Mouse (Mus musculus): ENCODE results near the gene Rsrc1. TPM values are rescaled to one million over a fixed set of nuclear protein-coding genes. Genes with fewer than 3 reads are reported as not detected.

Rsrc1 gene
- total RNA-seq (2015; ENCODE audit: low replicate concordance), result 5.4 and 6.5 TPM in 2 replicates
- total RNA-seq (2017; ENCODE audit: low replicate concordance), result 7.6 and 10.4 TPM in 2 replicates

DNA sequence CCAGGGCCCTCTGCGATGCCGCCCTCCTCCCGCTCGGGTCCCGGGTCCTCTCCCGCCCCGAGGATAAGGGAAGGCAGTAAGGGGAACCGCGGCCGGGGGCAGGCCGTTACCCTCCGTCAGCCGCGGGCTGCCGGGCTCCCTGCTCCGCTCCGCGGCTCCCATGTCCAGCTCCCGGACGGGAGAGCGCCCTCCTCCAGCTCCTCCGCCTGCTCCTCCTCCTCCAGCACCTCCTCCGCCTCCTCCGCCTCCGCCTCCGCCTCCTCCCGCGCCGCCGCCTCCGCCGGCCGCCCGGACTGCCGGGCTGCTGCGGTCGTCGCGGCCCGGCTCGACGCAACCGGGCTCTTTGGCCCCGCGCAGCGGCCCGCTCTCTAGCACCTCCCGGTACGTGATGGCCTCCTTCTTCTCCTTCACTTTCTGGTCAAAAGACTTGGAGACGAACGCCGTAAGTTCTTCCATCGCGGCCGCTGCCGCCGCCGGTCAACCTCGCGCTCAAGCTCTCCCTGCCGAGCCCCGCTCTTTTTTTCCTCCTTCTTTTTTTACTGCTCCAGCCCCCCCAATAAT lies at the start of gene Rsrc1:
Rsrc1 (plus strand) TSS at position 290 of the 561 bp plus-strand sequence.
- no peak for ATAC-seq (replicated peaks; ENCODE audit: low FRiP score, poor library complexity, severe bottlenecking)

DNA sequence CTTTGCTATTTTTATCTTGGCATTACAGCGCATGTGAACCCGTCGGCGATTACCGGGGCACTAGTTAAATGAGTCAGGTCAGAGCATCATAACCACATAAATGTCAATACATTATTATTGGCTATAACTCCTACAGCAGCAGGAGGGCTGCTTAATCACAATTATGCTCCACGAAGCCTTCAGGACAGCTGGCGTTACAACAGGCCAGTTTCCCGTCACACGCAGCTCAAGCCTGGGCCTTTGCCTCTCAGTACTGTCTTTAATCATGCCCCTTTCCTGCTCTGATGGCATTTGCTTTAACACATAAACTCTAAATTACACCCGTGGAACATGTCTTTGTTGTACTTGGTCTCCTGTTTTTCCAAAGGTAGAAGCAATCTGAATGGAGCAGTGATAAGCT lies 41.5 kb upstream of the Rsrc1 start:
- ATAC-seq (replicated peaks; ENCODE audit: low FRiP score, poor library complexity, severe bottlenecking), result no peak

DNA sequence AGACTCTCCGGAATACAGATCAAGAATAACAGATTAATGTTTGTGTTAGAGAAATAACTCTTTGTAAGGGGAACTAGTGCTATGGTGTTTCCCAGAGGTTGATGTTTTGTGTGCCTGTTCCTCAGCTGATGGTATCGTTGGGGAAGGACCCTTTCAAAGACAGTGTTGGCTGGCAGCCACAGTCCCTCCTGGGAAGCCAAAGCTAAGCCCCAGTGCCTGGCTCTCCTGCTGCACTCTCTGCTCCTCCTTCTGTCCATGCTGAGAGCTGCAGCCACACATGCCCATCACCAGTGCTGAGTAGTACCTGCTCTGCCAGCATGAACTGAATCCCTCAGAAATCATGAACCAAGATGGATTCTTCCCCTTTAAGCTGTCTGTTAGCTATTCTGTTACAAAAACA lies 26.1 kb upstream of the Rsrc1 start:
- ATAC-seq (replicated peaks; ENCODE audit: low FRiP score, poor library complexity, severe bottlenecking), result no peak

DNA sequence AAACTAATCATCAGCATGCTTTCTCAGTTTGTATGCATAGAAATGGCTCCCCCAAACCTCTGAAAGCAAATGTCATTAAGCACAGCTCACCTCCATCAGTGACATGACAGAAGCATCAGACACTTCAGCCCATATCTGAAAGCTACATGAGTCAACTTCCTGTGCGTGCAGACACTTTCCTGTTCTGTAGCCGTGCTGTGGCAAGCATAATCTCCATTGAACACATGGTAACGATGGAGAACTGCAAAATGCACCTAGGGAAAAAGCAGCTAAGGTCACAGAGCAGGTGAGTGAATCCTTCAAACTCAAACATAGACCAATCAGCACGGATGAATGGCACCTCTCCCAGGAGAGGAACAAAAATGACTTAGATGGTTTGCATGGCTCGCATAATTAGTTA lies 21.2 kb upstream of the Rsrc1 start:
- no peak for ATAC-seq (replicated peaks; ENCODE audit: low FRiP score, poor library complexity, severe bottlenecking)

DNA sequence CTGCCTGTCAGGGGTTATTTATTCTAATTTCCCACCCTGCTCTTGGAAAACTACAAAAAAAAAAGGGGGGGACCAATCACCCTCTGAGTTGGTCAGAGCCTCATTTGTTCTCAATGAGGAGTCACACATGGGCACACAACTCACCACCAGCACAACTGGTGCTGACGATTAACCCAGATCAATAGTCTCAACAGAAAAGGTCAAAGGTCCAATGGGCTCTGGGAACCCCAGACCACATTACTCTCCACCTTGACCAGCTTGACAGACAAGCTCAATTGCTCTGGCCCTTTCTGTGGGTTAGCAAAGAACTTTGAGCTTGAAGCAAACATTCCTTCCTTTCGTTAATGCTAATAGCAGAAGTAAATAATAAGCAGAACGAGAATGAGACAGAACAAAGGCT lies 16.3 kb upstream of the Rsrc1 start:
- ATAC-seq (replicated peaks; ENCODE audit: low FRiP score, poor library complexity, severe bottlenecking), result no peak

DNA sequence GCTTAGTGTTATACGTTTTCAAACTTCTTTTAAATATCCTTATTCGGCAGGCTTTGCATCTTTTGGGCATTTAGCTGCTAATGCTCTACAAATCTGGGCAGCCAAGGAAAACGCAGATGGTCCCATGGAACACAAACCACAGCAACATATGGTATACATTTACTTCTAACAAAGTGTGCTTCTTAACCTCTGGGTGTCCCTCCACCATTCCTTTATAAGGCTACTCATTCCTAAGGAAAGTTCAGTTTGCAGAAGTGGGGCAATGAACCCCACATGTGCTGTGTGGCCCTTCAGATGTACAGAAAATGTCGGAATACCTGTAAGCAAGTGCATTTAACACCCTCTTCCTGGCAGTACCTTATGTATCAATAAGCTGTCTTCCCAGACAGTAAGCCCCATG lies 13.7 kb upstream of the Rsrc1 start:
- no peak for ATAC-seq (replicated peaks; ENCODE audit: low FRiP score, poor library complexity, severe bottlenecking)

DNA sequence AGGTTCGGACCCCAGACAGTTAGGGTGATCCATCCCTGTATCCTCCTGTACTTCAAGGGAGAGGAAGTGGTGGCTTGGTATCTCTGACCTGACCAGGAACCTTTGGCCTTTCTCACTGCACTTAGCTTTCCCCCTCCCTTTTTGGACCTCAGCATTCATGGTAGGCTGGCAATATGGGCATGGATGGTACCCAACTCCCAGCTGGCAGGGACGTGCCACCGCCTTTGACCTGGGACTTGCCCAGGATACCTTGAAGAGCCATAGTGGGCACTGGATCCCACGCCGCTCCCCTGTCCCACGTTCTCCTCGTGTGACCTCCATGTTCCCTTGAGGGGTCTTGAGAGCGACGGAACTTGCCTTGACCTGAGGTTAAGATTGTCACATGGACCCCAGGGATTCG lies 10.9 kb upstream of the Rsrc1 start:
- 0 out of 2 replicates have a peak, but pooled peaks have one; percentile 19 for ATAC-seq (replicated peaks; ENCODE audit: low FRiP score, poor library complexity, severe bottlenecking)

DNA sequence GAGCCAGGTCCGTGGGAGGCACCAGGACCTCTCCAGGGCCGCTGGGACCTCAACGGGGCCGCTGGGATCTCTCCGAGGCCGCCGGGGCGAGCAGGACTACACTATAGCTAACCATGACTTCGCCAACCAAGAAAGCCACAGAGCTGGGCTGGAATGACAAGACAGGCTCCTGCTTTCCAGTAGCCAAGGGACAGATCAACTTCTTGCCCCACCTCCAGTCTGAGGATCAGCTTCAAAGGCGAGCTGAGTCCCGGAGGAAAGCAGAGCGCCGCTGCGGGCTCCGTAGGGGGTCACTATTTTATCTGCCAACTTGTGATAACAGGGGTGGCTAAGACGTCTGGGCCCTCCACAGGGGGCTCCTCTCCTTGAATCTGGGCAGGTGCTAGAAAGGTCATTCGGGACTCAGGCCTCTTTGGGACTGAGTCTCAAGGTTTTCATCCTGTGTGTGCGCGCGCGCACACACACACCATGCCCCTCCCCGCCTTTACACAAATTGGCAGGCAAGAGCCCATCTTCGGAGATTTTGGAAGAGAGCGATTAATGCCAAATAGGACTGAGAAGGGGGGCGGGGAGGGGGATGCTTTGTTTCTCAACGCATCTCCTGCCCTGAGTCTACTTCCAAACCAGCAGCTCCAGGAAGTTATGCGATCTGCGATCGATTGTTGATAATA lies 10.4 kb upstream of the Rsrc1 start:
- 0 out of 2 replicates have a peak, but pooled peaks have one; percentile 19 for ATAC-seq (replicated peaks; ENCODE audit: low FRiP score, poor library complexity, severe bottlenecking)

DNA sequence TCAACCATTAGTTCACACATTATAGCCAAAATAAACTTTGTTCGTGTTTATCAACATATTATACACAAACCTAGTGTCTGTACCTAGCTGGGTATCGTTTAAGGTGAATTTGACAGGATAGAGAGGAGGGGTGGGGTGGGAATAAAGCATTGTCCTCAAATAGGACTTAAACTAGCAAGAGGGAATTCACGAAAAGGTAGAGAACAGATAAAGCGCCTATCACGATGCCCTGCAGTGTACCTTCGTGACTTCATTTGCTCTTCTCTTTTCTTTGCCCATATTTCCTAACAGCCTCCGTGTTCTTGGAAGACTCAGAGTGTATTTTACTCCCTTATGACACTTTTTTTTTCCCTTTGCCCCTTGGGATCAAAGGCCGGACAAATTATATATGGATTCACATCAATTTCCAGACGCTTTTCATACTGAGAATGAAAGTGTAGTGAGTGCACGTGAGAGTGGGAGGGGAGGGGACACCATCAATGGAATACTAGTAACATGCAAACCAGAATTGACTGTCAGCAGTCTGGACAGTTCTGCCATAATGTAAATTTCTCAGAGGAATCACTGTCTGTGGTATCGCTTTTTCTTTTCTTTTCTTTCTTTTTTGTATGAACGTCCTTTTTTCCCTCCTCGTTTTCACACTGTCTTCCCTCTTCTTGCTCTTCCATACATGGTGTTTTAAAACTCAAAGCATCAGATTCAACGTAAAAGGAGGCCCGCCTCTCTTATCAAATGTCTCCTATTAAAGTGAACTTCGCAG lies 8.8 kb upstream of the Rsrc1 start:
- no peak for ATAC-seq (replicated peaks; ENCODE audit: low FRiP score, poor library complexity, severe bottlenecking)

DNA sequence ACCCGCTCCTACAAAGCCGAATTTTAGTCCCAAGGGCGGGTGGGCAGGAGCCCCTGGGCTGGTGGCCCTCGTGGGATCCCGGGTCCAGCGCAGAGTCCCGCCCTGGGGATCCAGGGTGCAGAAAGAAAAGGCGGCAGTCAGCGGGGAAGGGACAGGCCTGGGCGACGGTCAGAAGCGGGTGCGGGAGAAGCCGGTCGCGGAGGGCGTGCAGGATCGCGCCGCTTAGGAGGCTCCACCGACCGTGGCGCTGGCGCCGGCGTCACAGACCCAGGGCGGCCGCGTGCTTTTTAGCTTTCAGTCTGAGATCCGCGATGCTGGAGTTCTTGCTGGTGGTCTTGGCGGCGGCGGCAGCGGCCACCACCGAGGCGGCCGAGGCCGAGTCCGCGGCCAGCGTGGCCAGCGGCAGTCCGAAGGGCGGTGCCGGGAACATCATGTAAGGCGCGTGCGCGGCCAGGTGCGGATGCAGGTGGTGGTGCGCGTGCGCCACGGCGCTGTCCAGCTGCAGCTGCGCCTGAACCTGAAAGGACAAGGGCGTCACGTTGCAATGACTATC lies 7.7 kb upstream of the Rsrc1 start:
- ATAC-seq (replicated peaks; ENCODE audit: low FRiP score, poor library complexity, severe bottlenecking), result no peak

DNA sequence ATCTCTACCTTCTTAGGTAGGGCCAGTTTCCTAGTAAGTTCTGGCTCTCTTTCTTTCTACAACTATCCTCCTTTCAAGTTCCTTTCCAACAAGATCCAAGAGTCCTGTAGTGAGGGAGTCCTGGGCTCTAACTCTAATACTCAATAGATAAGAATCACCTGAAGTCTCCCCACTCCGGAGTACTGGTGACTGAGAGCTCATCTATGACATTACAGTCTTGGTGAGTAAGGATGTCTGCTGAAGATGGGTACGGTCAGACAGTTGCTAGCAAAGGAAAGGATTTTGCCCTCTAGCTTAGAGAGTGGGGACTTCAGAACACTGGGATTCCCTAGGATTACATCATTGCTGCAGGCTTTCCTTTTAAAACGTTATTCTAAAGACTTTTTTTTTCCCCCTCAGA lies 6.7 kb upstream of the Rsrc1 start:
- ATAC-seq (replicated peaks; ENCODE audit: low FRiP score, poor library complexity, severe bottlenecking), result no peak

DNA sequence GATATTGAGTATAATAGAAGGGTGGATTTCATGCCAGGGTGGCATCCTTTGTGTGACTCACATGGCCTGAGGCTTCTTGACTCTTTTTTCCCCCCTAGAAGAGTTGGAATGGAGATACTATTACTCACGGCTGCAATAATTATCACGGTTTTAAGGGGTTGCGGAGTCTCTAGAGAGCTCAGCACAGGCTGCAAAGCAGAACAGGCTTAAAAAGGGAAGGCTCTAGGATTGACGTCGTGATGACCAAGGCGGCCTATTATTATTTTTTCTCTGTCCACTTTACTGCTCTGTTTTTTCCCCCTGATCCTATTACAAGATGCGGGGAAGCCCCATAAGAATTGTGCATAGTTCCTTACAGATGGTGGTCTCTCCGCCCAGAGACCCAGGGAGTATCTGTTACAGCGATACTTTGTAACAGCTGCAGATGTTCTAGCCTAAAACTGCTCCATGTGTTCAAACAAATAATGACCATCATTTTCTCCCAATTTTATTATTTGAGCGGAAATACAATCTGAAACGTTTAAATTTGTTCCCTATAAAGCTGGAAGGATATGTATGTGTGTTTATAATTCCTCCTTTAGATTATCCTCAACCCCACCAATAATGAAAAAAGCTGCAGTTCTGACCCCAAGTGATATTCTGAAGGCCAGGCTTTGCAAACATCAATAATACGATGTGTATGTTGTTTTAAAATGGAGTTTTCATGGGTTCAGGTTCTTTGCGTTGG lies 4.1 kb upstream of the Rsrc1 start:
- no peak for ATAC-seq (replicated peaks; ENCODE audit: low FRiP score, poor library complexity, severe bottlenecking)

DNA sequence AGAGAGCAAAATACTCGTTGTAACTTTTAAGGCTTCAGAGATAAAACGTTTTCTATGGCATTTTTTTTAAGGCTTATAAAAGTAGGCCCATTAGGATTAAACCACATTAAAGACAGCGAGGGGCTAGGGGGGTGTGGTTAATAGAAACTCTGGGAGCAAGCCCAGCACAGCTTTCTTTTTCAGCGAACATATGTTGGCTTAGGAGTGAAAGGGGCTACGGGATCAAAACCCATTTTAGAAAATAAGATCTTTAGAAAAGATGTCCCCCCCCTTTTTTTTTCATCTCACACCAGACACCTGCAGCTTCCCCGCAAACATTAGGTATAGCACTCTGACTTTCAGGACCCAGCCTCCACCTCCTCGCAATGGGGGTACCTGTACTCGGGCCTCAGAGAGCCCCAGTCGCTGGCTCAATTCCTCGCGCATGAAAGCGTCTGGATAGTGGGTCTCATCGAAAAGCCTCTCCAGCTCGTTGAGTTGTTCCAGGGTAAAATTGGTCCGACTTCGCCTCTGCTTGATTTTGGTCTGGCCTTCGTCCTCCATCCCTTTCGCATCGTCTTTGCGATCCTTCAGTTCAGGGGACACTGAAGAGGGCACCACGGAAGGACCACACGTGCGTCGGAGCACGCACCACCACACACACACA lies 3.3 kb upstream of the Rsrc1 start:
- no peak for ATAC-seq (replicated peaks; ENCODE audit: low FRiP score, poor library complexity, severe bottlenecking)

DNA sequence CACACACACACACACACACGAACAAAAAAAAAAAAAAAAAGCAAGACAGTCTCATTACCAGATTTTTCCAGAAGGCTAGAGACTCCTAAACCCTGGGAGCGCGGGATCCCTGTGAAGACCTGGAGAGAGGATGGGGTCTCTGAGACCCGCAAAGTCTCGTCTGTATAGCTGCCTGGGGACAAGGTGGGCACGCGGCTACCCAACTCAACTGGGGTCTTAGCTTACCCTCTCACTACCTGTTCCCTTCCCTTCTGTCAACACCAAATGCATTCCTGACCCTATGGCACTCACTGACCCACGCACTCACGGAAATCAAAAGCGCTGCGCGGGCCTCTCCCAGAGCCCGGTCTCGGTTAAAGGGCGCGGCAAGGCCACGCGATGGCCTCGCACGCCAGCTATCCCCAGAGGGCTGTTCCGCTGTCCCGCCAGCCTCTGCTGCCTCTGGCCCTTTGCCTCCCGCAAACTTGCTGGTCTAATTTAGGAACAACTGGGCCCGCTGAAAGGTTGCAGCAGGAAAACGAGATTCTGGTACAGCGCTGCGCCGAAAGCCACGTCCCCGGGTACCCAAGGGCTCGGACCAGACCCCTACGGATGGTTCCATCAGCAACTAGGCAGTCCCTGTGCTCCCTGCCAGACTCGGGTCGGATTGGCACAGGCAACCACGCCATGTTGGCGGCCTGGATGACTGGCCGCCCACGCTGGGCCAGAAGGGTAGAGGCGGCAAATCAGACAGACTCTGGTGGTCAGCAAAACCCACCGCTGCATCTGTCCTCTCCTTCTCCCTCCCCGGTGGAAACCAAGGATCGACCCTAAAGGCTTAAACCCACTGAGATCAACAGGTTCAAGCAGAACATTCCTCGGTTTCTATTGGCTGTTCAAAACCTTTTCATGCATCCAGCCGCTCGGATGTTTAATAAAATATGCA lies 2.5 kb upstream of the Rsrc1 start:
- ATAC-seq (replicated peaks; ENCODE audit: low FRiP score, poor library complexity, severe bottlenecking), result no peak

DNA sequence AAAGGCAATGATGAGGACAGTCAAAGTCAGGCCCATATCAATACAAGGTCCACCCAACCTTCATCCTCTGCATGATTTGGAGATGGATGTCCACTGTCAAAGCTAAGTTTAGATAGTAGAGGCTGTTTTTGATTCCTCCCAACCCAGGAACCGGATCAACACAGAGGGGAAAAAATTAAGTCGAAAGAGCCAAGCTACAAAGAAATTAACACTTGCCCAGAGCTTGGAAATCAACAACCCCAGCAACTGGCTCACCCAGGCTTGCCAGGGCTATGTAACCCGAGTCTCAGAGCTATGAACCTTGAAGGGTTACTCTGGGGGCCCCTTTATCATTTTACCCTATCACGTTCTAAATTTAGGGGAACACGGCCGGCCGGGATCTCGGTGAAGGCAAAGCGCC lies 1.7 kb upstream of the Rsrc1 start:
- ATAC-seq (replicated peaks; ENCODE audit: low FRiP score, poor library complexity, severe bottlenecking), result no peak

DNA sequence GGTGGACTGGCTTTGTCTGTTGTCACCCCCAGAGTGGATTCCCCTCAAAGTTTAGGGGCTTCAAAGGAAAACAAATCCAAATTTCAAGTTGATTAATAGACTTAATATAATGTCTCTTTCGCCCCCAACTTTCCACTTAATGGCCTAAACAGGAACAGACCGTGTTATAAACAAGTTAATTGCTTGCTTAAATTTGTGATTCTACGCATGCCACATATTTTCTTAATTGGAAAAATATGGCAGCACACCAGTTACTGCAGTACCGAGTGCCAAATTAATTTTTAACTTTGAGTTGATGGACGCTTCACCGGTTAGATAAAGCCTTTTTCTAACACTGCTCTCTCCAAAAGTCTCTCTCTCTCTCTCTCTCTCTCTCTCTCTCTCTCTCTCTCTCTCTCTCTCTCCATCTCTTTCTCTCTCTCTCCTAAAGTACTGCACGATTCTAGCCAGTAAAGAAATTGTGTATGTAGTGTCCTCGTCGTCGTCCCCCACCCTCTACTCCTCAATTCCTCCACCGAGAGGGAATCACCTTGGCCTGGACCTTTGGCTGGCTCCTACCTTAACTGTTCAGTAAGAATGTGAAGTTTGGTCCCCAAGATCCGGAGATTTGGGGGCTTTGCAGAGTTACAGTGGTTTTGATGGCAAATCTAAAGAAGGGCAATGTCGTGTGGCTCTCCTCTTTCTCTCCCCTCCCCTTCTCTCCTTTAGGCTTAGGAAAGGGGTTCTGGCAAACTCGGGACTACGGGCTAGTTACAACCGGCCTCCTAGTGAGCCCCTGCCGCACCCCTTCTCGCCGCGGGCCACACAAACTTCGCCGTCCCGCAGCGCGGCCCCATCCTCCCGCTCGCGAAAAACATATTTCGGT lies 847 bp upstream of the Rsrc1 start:
- ATAC-seq (replicated peaks; ENCODE audit: low FRiP score, poor library complexity, severe bottlenecking), result no peak

DNA sequence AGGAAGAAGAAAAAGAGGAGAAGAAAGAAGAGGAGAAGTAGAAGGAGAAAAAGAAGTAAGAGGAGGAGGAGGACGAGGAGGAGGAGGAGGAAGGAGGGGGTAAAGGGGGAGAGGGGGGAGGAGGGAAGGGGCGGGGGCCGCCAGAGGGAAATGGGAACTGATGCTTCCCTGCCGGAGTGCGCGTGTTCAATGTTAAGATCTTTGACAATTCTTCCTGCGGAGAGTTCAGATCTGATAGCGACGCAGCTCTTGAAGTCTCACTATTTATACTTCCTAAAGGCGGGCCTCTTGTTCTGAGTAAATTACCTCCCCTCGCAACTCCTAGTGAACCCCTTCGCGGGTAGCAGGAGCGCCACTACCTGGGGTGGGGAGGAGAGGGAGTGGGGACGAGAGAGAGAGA lies 516 bp downstream of the Rsrc1 start, which contains the start of gene Shox2:
Shox2 (minus strand) TSS at position 66 of the 400 bp plus-strand sequence.
- ATAC-seq (replicated peaks; ENCODE audit: low FRiP score, poor library complexity, severe bottlenecking), result no peak

All from erythroid progenitor cell, adult 5-6 weeks (primary cell).